Mouse (Mus musculus) liver, adult (tissue): ENCODE measurements around the gene Cyb561a3.

Experiments used
- GATA4 ChIP-seq: IDR thresholded peaks from 2 replicates; pipeline ENCODE4 v1.6.1; 2014; ENCODE audit warnings: mild to moderate bottlenecking, low read length; ENCODE audit not compliant: insufficient replicate concordance

Gene Cyb561a3

GRCm38 (mm10) chr19:10583550-10584146 is 6.7 kb downstream of the Cyb561a3 start:
- no peak for TF ChIP-seq GATA4

- no peak for TF ChIP-seq GATA4
These were observed 8.1 kb downstream of the Cyb561a3 start for GRCm38 (mm10) chr19:10585112-10585511.

GRCm38 (mm10) chr19:10587231-10587630 is 10.3 kb downstream of the Cyb561a3 start:
- TF ChIP-seq GATA4 = no peak

- TF ChIP-seq GATA4 = no peak
These were observed 12.3 kb downstream of the Cyb561a3 start for GRCm38 (mm10) chr19:10589127-10589857.

- no peak for TF ChIP-seq GATA4
These were observed 13.3 kb downstream of the Cyb561a3 start for GRCm38 (mm10) chr19:10590301-10590700.

GRCm38 (mm10) chr19:10591659-10592377 is 14.8 kb downstream of the Cyb561a3 start:
- TF ChIP-seq GATA4 = no peak

GRCm38 (mm10) chr19:10598188-10598587 is 21.2 kb downstream of the Cyb561a3 start:
- no peak for TF ChIP-seq GATA4

- TF ChIP-seq GATA4 = no peak
These were observed 22.7 kb downstream of the Cyb561a3 start for GRCm38 (mm10) chr19:10599648-10600047.

- TF ChIP-seq GATA4 = no peak
These were observed 25.3 kb downstream of the Cyb561a3 start for GRCm38 (mm10) chr19:10602247-10602769.

GRCm38 (mm10) chr19:10602787-10603186 is 25.8 kb downstream of the Cyb561a3 start:
- no peak for TF ChIP-seq GATA4

GRCm38 (mm10) chr19:10603660-10604523 is 26.9 kb downstream of the Cyb561a3 start:
- no peak for TF ChIP-seq GATA4

GRCm38 (mm10) chr19:10604534-10604933 is 27.6 kb downstream of the Cyb561a3 start:
- TF ChIP-seq GATA4 = no peak

- TF ChIP-seq GATA4 = peak; percentile 61; the same call in 1 of the 2 replicates
These were observed 28.4 kb downstream of the Cyb561a3 start, which contains the start of the genes Ddb1 and Tkfc for GRCm38 (mm10) chr19:10605293-10605900. Gene Ddb1 (plus strand): TSS chr19:10605327. Gene Tkfc (minus strand): TSS chr19:10605654.

GRCm38 (mm10) chr19:10605901-10606622 is 29.1 kb downstream of the Cyb561a3 start:
- no peak for TF ChIP-seq GATA4
